Mouse (Mus musculus) thymus, postnatal 10 days (tissue): ENCODE data around the gene Tmem237.

Experiments
- DNase-seq, 2 experiments: peaks; one replicate each; pipeline ENCODE4 v3.0.0; 2021; ENCODE audit warnings: low spot score in 2 of 2

Tmem237 gene

GRCm38 (mm10) chr1:59101020-59101419, 19.2 kb downstream of the Tmem237 start:
- DNase-seq, result no peak

- DNase-seq, result no peak
Measured at GRCm38 (mm10) chr1:59094705-59095104, 25.5 kb downstream of the Tmem237 start, which contains the start of gene C2cd6. Gene C2cd6, minus strand, starts transcription at chr1:59094900.

- DNase-seq, result peak; percentile 24 to 53
Measured at GRCm38 (mm10) chr1:59070867-59071266, 49.3 kb downstream of the Tmem237 start.

GRCm38 (mm10) chr1:59067976-59068375, 52.2 kb downstream of the Tmem237 start:
- no peak for DNase-seq

- no peak for DNase-seq
Measured at GRCm38 (mm10) chr1:59063697-59064096, 56.5 kb downstream of the Tmem237 start.

GRCm38 (mm10) chr1:59056955-59057354, 63.3 kb downstream of the Tmem237 start:
- no peak for DNase-seq

GRCm38 (mm10) chr1:59051306-59051705, 68.9 kb downstream of the Tmem237 start:
- DNase-seq, result no peak
